Mouse (Mus musculus) testis, adult 2 months (tissue): ENCODE data around the gene Daam1.

Experiments
- CTCF ChIP-seq: fragments of 200-500 bp; IDR thresholded peaks from 2 replicates; pipeline ENCODE4 v1.5.1; 2012; ENCODE audit warnings: low read depth, mild to moderate bottlenecking, inconsistent platforms, low read length, moderate library complexity; ENCODE audit not compliant: control insufficient read depth, insufficient read depth, insufficient replicate concordance
- POLR2A ChIP-seq: fragments of 200-500 bp; IDR thresholded peaks from 2 replicates; pipeline ENCODE4 v1.6.1; 2012; ENCODE audit warnings: low read depth, mild to moderate bottlenecking, inconsistent platforms, low read length, moderate library complexity; ENCODE audit not compliant: control insufficient read depth

DNA sequence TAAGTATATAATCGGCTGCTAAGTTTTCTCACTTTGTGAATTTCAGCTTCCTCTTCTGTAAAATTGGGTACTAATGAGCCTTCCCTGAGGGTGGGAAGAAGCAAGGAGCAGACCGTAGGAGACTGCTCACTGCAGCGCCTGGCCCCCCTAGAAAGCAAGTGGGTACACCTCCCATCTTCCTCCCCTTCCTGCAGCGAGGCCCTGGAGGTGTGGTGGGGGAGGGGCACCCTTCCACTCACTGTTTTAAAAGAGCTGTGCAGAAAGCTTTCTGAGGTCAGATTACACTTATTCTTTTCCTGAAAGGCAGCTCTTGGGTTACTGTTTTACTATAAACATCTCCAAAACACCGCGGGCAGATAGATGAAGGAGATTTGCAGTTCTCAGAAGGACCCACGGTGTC is 34.4 kb upstream of the Daam1 start:
- TF ChIP-seq CTCF = no peak
- no peak for TF ChIP-seq POLR2A
